Mouse (Mus musculus) layer of hippocampus, adult 18-20 months (tissue): ENCODE measurements at regions not wholly inside any gene's neighbourhood (a gene's known extent, or its start where the extent isn't known, plus 50 kb on each side); places are given as distances from the start of the nearest gene placed in this dataset.
"Not testable (repeated sequence)": the region's sequence is repeated elsewhere in the genome, so short reads cannot be mapped to it uniquely, and the experiment has no call there.

Experiments used
- DNase-seq, 2 experiments: peaks; one replicate each; pipeline ENCODE4 v3.0.0; 2022; ENCODE audit warnings: low spot score in 2 of 2

DNA sequence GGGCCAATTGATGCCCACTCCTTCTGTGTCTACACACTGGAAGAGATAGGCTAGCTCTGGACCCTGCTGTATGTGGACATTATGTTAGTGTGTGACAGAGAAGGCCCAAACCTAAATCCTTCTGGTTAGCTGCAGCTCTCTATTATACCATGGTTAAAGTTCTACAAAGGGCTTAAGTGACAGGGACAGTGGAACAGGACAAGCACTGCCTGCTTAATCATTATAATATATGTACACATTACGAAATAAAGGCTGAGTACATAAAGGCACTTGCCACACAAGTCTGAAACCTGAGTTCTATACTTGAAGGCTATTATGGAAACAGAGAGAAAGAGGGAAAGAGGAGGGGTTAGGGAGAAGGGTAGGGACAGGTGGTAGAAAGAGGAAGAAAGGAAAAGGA lies 55.2 kb downstream of the Rdh14 start:
- no peak for DNase-seq

DNA sequence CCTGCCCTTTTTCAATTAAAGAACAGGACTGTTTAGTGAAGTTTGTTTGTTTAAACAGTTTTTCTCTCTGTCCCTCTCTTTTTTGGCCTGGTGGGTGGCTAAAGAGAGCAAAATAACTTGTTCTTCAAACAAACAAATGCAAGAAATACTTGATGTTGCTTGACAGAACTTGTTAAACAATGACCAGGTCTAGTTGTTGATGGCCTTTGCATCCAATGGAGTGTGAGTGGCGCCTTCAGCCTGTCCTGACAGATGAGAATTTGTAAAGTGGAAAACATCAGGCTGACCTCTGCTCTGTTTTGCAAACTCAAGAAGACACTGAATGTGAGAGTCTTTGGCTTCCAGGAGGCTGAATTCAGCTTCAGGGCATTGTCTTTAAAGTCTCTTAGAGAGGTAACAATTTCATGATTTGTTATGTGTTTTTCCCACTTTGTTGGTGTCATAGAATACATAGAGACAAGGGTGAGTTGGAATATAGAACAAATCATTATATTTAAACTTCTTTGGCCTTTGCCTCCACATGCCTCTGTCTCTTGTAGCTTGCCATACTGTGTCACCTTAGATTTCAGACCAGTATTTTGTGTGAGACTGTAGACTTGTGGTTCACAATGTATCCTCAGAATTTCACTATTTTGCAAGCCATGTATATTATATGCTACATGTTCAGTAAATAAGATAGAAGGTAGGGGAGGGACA lies 67.5 kb downstream of the Rdh14 start:
- DNase-seq, result no peak

DNA sequence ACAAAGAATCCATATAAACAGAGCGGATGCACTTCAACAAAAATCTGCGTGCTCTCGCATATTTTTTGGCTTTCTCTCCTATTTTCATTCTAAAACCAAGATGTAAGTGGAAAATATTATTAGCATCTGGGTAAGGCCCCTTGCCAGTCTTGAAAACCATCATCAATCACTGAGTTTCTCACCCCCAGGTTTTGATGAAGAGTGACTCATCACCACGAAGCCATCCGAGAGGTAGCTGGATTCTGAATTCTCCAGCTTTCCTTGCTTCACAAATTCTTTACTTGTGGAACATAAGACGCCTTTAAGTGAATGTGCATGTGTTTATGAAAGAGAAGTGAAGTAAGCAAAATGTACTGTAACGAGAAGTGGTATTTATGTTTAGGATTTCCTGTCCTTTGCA lies 71.2 kb downstream of the Rdh14 start:
- DNase-seq, result no peak

DNA sequence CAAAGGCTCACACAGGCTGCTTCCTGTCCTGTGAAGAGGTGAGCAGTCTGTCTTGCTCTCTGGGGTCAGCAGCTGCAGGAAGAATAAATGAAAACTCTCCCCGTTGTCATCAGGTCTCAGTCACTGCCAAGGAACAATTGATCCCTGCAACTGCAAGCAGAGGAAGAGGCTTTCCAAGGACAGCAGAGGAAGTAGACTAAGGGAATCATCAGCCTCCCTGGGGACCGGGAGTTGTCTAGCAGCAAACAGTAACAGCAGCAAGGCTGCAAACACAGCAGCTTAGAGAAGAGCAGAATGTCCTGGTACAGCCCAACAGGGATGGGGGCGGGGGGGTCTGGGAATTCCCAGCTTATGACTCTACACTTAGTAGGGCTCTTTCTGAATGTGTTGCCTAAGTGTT lies 72.4 kb downstream of the Rdh14 start:
- DNase-seq, result no peak

DNA sequence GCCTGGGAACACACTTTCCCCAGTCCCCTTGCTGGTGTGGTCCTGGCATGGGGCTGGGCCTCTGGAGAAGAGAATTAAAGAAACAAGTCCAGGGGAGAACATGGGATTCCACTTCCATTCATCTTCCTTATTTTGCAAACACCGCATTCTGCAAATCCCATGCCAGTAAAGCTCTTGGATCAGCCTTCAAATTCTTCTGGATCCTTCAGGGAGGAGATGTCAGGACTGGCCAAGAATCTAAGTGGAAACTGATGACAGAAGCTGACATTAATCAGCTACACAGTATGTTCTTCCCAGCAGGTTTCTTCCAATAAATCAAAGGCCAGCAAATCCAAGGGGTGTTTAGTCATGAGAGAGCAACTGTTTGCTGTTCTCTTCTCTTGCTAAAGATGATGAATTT lies 83.4 kb downstream of the Rdh14 start:
- DNase-seq, result peak; percentile 0 to 16

DNA sequence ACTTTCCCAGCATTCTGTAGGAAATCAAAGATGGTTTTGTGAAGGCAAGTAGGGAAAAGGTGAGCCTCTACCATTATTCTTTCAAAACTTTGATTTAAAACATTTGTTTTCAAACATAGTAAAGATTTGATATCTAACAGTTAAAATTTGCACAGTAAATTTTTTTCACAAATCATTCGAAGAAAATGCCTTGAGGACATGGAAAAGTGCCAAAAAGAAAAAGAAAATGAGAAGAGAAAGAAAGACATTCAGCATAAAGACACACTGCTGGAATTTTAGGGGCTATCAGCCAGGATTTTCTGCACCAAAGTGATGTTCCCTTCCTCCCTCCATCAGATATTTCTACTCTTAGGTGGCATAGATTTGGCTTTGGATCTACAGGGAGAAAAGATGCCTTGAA lies 90.2 kb downstream of the Rdh14 start:
- no peak for DNase-seq

DNA sequence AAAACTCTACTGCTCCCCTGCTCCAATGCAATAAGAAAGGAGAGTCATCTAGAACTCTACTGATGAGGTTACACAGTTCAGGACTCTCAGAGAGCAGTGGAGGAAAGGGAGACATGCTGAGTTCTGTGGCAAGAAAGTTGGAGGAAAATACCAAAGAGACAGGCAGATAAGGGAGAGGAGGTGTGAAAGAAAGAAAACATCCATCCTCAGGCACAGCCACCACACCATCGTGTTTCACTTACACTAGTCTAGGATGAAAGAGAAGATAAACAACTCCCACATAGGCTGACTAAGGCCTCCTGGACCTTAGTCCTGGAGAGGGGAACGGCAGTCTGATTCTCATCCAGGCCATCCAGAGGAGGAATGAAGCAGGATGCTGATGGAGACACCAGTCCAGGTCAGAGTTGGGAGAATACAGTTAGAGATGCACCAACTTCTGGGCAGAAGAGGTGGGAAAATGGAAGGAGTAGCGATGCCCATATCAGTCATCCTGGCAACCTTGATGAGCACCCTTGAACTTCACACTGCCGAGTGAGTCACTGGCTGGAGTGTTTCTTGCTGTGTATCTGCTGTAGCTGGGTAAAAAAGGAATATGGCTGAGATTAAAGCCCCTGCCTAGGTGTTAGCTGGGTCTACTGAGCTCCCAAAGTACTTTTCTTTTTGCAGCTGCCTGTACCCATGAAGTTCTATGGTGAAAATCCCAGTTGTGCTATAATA lies 91.9 kb downstream of the Rdh14 start:
- no peak for DNase-seq

DNA sequence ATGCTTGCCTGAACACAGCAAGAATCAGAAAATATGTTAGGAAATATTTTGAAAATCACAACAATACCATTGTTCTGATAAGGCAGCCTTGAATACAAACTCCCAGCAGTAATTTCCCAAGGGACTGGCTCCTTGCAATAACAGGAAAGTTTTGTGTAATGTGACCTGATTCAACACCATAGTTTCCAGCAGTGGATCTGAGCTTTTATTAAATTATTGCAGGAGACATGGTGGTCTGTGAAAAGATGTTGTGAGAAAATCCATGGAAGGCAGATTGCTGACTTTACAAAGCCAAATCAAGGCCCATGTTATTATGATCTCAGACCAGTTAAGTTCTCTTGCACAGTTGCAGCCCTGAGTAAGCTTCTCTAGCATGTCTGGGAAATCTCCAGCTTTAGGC lies 116.1 kb downstream of the Rdh14 start:
- no peak for DNase-seq

DNA sequence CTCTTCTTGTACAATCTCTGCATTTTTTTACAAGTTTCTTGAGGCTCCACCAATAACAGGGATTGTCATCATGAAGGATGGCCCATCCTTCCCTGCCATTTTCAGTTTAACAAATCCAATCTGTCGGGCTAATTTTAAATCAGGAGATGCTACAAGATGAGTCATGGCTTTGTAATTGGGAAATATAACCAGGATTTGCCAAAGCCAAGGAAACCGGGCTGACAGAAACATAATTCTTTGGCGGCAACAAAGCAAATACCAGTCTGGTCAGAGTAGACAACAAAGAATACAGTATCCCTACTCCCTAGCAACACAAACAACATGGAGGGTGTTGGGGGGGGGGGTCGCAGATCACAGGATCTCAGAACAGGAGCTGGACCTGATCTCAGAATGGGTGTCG lies 123.0 kb downstream of the Rdh14 start:
- peak; percentile 19 to 63 for DNase-seq

DNA sequence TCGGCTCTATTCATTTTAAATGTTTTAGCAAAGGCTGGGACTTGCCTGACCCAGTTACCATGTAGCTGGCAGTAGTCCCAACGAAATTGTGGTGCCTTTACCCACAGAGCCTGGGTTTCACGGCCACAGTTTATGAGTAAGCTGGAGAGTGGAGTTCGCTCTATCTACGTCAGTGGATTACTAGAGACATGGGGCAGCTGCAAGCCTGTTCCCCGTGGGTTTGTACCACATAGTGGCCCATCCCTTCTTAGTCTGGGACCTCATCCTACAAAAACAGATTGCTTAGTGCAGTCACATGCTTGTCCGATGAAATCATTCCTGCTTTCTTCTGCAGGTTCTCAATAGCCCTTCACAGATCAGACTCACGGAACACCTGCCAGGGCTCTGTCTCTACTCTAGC lies 123.7 kb downstream of the Rdh14 start:
- no peak for DNase-seq

DNA sequence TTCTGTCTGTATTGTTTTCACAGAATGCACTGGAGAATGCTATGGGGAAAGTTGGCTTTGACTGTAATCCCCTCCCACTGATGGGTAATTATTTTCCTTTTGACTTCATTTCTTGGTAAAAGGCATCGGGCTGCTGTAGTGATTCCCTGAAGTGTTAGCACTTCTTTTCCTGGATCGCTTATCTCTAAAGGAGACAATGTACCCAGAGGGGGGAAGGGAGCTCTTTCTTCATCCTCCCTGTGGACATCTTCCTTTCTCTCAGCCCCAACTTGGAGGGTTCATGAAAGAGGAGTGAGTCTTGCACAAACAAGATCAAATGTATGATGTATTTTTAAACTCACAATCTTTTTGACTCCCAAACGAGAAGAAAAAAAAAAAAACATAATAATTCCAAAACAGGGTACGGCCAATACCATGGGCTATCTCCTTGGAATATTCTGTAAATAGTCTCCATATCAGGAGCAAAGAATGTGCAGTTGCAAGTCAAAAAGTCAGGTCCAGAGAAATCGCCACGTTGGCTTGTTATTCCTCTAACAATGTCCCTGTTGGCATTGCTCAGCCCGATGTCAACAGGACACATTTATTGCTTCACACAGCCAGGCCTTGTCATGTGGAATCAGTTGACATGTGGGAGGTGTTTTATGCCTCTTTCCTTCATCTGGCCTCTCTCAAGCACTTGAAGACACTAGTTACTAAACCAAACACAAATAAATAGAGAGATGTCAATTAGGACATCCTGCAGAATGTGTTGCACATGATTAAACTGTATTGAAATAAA lies 134.1 kb downstream of the Rdh14 start:
- no peak for DNase-seq

DNA sequence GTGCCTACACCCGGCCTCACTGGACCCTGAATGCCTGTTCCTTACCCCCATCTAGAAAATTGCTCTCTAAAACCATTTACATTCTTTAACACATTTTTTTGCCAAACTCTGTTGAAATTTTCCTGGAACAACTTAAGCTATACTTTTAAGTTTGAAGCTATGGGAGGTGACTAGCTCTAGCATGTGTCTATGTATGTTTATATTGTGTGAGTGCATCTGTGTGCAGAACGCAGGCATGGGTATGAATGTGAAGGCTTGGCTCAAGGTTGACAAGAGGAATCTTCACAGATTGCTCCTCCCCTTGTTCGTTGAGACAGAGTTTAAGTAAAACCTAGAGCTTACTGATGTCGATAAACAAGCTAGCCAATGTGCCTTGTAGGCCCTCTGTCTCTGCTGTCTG lies 135.4 kb downstream of the Rdh14 start:
- no peak for DNase-seq

DNA sequence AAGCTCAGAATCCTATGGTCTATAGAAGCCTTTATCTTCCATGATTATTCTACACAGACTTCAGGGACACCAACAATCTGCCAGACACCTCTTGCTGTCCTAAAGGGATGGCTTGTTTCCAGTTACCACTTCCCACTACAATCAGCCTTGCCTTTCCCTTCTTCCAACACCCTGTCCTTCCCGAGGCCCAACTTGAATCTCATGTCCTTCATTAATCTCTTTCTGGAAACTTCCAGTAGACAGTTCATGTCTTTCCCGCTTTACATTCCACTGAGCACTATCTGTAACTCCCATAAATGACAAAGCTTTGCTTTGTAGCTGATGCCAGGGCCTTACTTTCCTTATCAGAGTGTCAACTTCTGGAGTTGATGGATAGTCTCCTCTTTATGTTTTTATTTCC lies 138.5 kb downstream of the Rdh14 start:
- no peak for DNase-seq

DNA sequence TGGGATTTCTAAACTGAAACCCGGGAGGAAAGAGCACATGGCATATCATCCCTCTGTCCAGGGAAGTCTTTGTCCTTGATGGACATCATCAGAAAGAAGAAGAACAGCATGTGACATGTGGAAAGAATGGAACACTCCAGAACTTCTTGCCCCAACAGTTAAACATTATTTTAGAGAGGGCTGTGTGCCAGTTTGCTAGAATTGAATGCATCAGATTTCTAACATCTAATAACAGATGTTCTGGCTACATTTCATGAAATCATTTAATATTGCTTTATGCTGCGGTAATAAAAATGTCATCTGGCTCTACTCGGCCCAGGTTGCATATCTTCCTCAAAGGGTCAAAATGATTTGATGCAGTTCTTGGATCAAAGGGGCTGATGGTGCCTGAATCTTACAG lies 140.4 kb downstream of the Rdh14 start:
- DNase-seq, result no peak

DNA sequence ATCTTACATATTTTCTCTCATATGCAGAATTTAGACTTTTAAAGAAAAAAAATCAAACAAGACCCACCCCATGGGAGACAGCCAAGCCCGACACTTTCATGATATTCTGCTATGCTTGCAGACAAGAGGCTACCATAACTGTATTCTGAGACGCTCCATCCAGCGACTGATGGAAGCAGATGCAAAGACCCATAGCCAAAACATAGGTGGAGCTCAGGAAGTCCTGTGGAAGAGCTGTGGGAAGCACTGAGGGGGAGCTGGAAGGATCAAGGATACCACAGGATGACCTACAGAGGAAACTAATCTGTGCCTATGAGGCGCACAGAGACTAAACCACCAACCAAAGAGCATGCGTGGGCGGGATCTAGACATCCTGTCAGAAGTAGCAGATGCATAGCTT lies 143.4 kb downstream of the Rdh14 start:
- no peak for DNase-seq

DNA sequence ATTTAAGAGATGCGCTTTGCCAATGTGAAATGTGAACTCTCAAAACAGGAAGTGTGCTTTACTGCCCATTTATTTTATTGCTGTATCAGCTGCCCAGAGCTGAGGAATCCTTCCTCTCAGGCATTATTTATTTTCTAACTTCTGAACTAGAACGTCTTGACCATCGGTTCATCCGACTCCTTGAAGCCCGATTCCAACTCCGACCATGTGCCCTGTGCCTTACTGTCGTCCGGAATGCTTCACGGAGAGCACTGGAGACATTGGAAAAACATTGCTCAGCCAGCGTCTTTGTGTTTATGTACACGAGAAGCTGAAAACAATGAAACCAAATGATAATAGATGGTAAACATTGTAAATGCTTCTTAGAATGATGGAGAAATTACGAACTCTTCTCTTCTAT lies 145.7 kb downstream of the Rdh14 start:
- DNase-seq, result no peak

DNA sequence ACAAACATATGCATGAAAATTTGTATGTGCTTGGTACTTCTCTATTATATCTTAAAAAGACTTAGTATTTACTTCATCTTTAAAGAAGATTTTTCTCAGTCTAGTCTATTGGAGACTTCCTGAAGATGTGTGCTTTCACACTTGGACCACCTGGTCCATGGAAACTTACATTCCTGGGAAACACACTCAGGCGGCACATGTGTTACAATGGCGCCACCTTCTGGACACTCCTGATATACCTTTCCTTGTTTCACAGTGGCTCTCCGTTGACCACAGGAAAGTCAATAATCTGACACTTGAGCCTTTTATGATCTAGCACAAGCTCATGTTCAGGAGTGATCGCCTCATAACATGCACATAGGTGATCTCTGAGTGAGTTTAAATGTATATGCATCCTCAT lies 146.5 kb downstream of the Rdh14 start:
- DNase-seq, result peak; percentile 18 to 72

DNA sequence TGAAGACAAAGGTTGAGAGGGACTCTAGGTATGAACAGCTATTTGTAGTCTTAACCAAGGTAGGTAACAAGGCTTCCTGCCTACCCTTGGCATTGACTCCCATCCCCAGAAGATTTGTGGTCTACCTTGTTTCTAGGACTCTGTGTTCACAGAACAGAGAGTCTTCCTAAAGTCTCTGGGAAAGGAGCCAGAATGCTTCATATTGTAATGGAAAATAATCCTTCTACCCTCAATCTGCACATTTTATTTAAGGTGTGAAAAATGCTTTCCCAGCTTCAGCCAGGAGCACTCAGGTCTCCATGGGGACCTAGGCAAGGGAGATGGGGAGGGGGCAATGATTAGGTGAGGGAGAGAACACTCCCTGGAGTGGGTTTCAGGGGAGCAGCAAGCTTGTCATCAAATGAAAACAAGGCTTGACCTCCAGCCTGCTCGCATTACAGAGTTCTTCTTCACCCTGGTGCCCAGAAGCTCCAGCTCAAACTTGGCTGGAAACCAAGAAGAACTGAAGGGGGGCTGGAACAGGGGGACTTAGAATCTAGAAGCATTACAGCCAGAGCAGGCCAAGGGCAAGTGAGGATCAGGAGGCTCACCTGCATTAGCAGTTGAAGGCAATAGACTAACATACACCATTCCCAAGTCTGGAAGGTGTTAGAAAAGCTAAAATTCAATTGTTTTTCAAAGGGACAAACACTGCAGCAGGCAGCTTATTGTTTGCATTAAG lies 159.1 kb downstream of the Rdh14 start:
- no peak for DNase-seq

DNA sequence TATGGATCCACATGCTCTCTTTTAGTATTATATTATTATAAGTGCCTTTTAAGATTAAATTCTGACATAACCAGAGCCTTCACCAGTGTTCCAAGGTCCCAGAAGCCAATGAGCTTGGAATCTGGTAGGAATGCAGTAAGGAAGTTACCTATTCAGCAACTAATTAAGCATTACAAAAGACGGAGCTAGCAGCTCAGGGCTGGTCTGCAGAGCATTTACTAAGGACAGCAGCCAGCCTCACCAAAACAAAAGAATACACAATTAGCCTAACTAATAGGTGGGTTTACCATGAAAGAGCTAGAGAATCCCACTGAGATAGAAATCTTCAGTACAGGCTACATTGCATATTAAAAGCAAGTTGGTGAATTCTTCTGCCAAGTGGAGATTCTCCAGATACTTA lies 164.1 kb downstream of the Rdh14 start:
- not testable (repeated sequence) for DNase-seq

DNA sequence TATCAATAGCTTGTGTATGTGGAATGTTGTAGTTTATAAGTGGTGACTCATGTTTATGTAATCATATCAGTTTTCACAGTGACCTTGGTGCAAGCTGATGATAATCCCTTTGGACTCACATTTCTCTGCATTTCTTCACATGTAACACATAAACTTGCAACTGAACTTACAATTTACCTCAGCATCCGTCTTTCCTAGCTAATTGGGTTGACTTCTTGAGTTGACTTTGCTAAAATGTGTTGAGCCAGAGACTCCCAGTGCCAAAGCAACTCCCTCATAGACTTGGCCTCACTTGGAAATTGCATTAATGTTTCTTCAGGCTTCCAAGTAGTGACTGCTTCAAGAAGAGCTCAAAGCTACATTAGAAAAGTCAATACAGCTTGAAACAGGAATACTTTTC lies 172.4 kb downstream of the Rdh14 start:
- no peak for DNase-seq

DNA sequence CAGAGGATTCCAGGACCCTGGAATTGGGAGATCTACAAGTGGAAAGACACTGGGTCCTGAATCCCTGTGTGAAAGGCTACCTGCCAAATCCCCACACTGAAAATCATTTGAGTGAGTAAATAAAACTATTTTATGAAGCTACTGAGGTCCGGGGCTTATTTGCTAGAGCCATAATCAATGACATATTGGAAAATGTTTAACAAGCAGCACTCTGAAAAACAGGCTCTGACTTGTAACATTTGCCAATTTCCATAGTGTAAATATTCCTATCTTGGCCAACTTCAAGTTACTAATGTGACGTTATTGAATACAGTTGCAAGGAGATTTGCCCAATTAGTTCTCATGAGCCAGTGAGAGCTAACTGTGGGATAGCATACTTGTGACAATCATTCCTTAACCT lies 177.3 kb downstream of the Rdh14 start:
- no peak for DNase-seq
